Mouse (Mus musculus) heart, adult 8-10 months (tissue): ENCODE data around the gene Serpinb9f. TPM values are rescaled to one million over a fixed set of nuclear protein-coding genes. Genes with fewer than 3 reads are reported as not detected.
"Not testable (repeated sequence)": the region's sequence is repeated elsewhere in the genome, so short reads cannot be mapped to it uniquely, and the experiment has no call there.

ENCODE experiments used
- DNase-seq: peaks from one replicate; pipeline ENCODE4 v3.0.0; 2022; ENCODE audit warnings: low spot score
- total RNA-seq, 4 experiments: library from RNA; stranded (reverse); gene quantifications; 2 replicates each; pipeline ENCODE4 v1.2.4; 2022

Serpinb9f gene
- not detected for total RNA-seq

- not testable (repeated sequence) for DNase-seq
Measured at GRCm38 (mm10) chr13:33323777-33324176, at the start of gene Serpinb9f. Serpinb9f (plus strand) TSS chr13:33324077.

GRCm38 (mm10) chr13:33308631-33309030 is 15.2 kb upstream of the Serpinb9f start:
- DNase-seq, result not testable (repeated sequence)

DNA sequence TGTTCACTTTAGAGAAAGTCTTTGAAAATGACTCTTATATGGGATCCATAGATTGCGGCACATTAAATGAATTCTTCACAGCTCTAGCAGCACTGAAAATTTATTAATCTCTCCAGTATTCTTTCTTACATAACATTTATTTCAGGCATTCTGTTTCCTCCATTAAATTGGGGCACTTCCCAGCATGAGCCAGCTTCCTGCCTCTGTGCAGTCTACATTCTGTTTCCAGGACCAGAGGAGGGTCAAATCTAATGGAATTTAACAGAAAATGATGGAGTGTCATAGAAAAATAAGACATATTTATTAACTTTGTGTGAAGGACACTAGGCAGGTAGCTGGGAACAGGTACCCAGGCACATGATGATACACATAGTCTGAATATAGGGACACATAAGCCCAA is 32.8 kb downstream of the Serpinb9f start:
- not testable (repeated sequence) for DNase-seq

Other genes starting within 250 kb of the Serpinb9f start
- gene Serpinb1b, start 245.5 kb upstream of the Serpinb9f start, total RNA-seq, result not detected
- not detected for gene Serpinb9c, start 164.3 kb upstream of the Serpinb9f start, total RNA-seq
- not detected for gene Serpinb9d, start 131.1 kb upstream of the Serpinb9f start, total RNA-seq
- not detected for gene Serpinb9e, start 74.5 kb upstream of the Serpinb9f start, total RNA-seq
- gene Gm11397, start 71.7 kb downstream of the Serpinb9f start, total RNA-seq, result not detected
- not detected for gene Serpinb9g, start 160.7 kb downstream of the Serpinb9f start, total RNA-seq